Mouse (Mus musculus) heart, postnatal 10 days (tissue): Measurements from ENCODE around the gene Olfr1196. TPM values are rescaled to one million over a fixed set of nuclear protein-coding genes. Genes with fewer than 3 reads are reported as not detected.
"Not testable (repeated sequence)": the region's sequence is repeated elsewhere in the genome, so short reads cannot be mapped to it uniquely, and the experiment has no call there.

Source experiments
- DNase-seq, 2 experiments: peaks; one replicate each; pipeline ENCODE4 v3.0.0; 2021
- intact Hi-C: fragments of 180-260 bp; cut with DNase I; formaldehyde crosslinking; loops from one replicate; pipeline ENCODE4 v1.15.1; 2025
- total RNA-seq, 2 experiments: library from RNA; stranded (reverse); gene quantifications; 2 replicates each; pipeline ENCODE4 v1.2.3; 2021

The Olfr1196 gene
- total RNA-seq, result not detected

- DNase-seq, result no peak
- intact Hi-C loops, result no loop called here
These were observed at the start of gene Olfr1196 for GRCm38 (mm10) chr2:88704497-88704896. Gene Olfr1196 (minus strand): TSS chr2:88704597.

- DNase-seq, result no peak
- intact Hi-C loops, result no loop called here
These were observed 46.9 kb upstream of the Olfr1196 start, which contains the start of gene Olfr1198 for GRCm38 (mm10) chr2:88751270-88751669. Gene Olfr1198 (minus strand): TSS chr2:88751370.

DNA sequence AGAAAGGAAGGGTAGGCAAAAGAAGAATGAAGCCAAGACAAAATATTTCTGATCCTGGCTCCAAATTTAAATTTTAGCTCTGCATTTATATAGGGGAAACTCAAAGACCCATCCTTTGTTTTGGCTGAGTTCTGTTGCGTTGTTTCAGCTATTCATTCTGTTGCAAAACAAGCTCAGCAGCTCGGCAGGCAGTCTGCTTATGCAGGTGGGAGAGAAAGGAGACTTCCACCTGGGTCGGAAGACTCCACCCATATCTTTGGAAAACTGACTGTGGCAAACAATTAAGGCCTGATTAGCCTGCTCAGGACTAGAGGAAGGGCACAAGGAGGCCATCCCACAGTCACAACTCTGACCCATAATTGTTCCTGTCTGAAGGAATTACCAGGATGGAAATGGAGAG, 39.0 kb upstream of the Olfr1196 start:
- intact Hi-C loops, result no loop called here

DNA sequence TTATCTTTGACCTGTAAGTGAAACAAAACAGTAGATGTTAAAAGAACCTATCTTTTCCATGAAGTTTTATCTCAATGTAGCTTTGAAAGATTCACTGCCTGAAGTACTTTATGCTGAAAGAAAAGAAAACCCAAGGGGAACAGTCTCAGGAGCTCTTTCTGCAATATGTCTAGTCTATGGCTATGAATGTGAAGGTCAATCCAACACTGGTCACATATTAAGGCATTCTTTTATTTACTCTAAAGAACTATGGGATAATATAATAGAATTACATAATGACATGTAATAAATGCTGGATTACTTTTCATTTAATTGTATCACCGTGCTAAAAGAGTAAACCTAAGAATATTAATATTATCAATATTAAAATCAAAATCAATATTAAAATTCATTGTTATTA, 27.9 kb upstream of the Olfr1196 start, which contains the start of gene Olfr1197:
Olfr1197 (minus strand) TSS at position 101 of the 400 bp plus-strand sequence.
- DNase-seq, result no peak
- intact Hi-C loops, result no loop called here

More for the DNA sequence above, 39.0 kb upstream of the Olfr1196 start:
- no peak for DNase-seq

DNA sequence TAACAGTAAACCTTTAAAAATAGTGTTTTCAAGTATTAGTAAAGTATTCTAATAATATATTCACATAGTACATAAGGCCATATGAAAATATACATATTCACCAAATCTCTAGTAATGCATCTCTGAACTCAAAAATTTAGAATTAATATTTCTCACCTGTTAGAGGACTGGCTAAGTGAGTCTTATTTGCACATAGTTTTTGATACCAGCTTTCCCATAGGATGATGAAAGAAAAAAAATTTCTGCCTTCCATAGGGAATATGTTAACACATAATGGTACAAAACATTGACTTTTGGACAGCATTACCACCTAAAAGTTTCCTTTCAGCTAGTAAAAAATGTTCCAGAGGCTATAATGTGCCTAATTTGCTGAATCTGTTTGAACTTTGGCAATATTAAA, 15.3 kb downstream of the Olfr1196 start, which contains the start of gene Olfr1195:
Olfr1195 (minus strand) TSS at position 101 of the 400 bp plus-strand sequence.
- DNase-seq, result no peak
- intact Hi-C loops, result no loop called here

GRCm38 (mm10) chr2:88675328-88675727, 29.1 kb downstream of the Olfr1196 start, which contains the start of gene Olfr1193:
Gene Olfr1193 (plus strand): TSS chr2:88675628.
- DNase-seq, intact Hi-C loops: not testable (repeated sequence)

DNA sequence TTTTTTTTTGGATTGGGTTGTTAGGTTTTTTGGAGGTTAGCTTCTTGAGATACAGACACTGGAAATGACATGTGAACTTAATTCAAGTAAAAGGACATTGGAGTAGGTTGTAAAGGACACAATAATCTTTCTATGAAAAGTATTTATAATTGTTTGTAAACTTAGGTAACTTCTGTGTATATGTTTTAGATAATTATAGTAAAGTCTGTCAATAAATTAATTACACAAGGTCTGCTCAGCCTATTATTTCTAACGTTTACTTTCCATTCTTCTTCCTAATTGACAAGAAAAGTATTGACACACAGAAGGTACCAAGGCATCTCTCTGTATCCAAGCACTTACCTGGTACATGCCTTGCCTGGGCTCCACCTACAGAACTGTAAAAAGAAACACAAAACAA, 56.2 kb downstream of the Olfr1196 start, which contains the start of gene Olfr1192-ps1:
Olfr1192-ps1 (plus strand) TSS at position 301 of the 400 bp plus-strand sequence.
- DNase-seq, result no peak
- intact Hi-C loops, result no loop called here

Other genes with a start within 250 kb of the Olfr1196 start
- gene Olfr1183, start 249.7 kb downstream of the Olfr1196 start, total RNA-seq, result not detected
- gene Olfr1184, start 221.0 kb downstream of the Olfr1196 start, total RNA-seq, result not detected
- gene Olfr1185-ps1, start 211.3 kb downstream of the Olfr1196 start, total RNA-seq, result not detected
- not detected for gene Olfr1186, start 186.0 kb downstream of the Olfr1196 start, total RNA-seq
- not detected for gene Olfr1188, start 147.7 kb downstream of the Olfr1196 start, total RNA-seq
- not detected for gene Olfr1189, start 118.1 kb downstream of the Olfr1196 start, total RNA-seq
- gene Olfr1191-ps1, start 64.1 kb downstream of the Olfr1196 start, total RNA-seq, result under 1 TPM in 1 of 2 experiments, not detected in 1; 0.05 TPM
- not detected for gene Olfr1192-ps1, start 56.1 kb downstream of the Olfr1196 start, total RNA-seq
- gene Olfr1193, start 29.0 kb downstream of the Olfr1196 start, total RNA-seq, result not detected
- gene Olfr1195, start 15.4 kb downstream of the Olfr1196 start, total RNA-seq, result not detected
- not detected for gene Olfr1197, start 27.8 kb upstream of the Olfr1196 start, total RNA-seq
- gene Olfr1198, start 46.8 kb upstream of the Olfr1196 start, total RNA-seq, result not detected
- gene Olfr1199, start 55.9 kb upstream of the Olfr1196 start, total RNA-seq, result not detected
- not detected for gene Olfr1200, start 65.9 kb upstream of the Olfr1196 start, total RNA-seq
- gene Olfr1201, start 88.4 kb upstream of the Olfr1196 start, total RNA-seq, result not detected
- not detected for gene Olfr1202, start 109.9 kb upstream of the Olfr1196 start, total RNA-seq
- gene Olfr1205, start 125.1 kb upstream of the Olfr1196 start, total RNA-seq, result not detected
- not detected for gene Olfr1204, start 144.7 kb upstream of the Olfr1196 start, total RNA-seq
- not detected for gene Olfr1206, start 158.6 kb upstream of the Olfr1196 start, total RNA-seq
- gene Olfr1208, start 197.7 kb upstream of the Olfr1196 start, total RNA-seq, result not detected
- not detected for gene Olfr1209, start 210.6 kb upstream of the Olfr1196 start, total RNA-seq
- not detected for gene Olfr1211, start 233.5 kb upstream of the Olfr1196 start, total RNA-seq
- not detected for gene Olfr1212, start 249.4 kb upstream of the Olfr1196 start, total RNA-seq